Mouse (Mus musculus): ENCODE results near the gene Dnm3.

- no peak for TF ChIP-seq POLR2A (IDR thresholded peaks at IDR 0.05; ENCODE audit: insufficient read depth, low read depth, low read length)
- TF ChIP-seq CTCF (IDR thresholded peaks at IDR 0.05; ENCODE audit: insufficient read depth, low read depth, low read length) = no peak
Observed at GRCm38 (mm10) chr1:162280052-162280451, 197.8 kb downstream of the Dnm3 start.

Measured in olfactory bulb, adult 2 months (tissue).